Mouse (Mus musculus) kidney, embryonic 15.5 days (tissue): Measurements from ENCODE around the gene Pdgfa. TPM values are rescaled to one million over a fixed set of nuclear protein-coding genes. Genes with fewer than 3 reads are reported as not detected.

Experiments
- ATAC-seq: fragments of 200-750 bp; cut with Nextera tagmentation; replicated peaks from 2 replicates; pipeline ENCODE4 v1.8.0; 2017; ENCODE audit warnings: moderate TSS enrichment; ENCODE audit not compliant: low FRiP score
- H3K27ac ChIP-seq: fragments of 300-500 bp; sonication (generic); 2 replicates; pipeline ENCODE4 v1.5.1; 2015; ENCODE audit warnings: mild to moderate bottlenecking, inconsistent platforms
- H3K27me3 ChIP-seq: fragments of 300-500 bp; sonication (generic); 2 replicates; pipeline ENCODE4 v1.6.1; 2015; ENCODE audit warnings: inconsistent platforms
- H3K36me3 ChIP-seq: fragments of 300-500 bp; sonication (generic); 2 replicates; pipeline ENCODE4 v1.6.1; 2015; ENCODE audit warnings: inconsistent platforms
- H3K4me1 ChIP-seq: fragments of 300-500 bp; sonication (generic); 2 replicates; pipeline ENCODE4 v1.6.1; 2015; ENCODE audit warnings: inconsistent platforms
- H3K4me2 ChIP-seq: fragments of 300-500 bp; sonication (generic); 2 replicates; pipeline ENCODE4 v1.6.1; 2015; ENCODE audit warnings: moderate library complexity, mild to moderate bottlenecking, inconsistent platforms
- H3K4me3 ChIP-seq: fragments of 300-500 bp; sonication (generic); replicated peaks from 2 replicates; pipeline ENCODE4 v1.5.1; 2015; ENCODE audit warnings: mild to moderate bottlenecking, inconsistent platforms
- H3K9ac ChIP-seq: fragments of 300-500 bp; sonication (generic); 2 replicates; pipeline ENCODE4 v1.6.1; 2015; ENCODE audit warnings: mild to moderate bottlenecking, inconsistent platforms
- H3K9me3 ChIP-seq: fragments of 300-500 bp; sonication (generic); replicated peaks from 2 replicates; pipeline ENCODE4 v1.6.1; 2016; ENCODE audit warnings: inconsistent platforms
- WGBS: fragments of 180-500 bp; shearing (Covaris S2); methylation state at CpG from one replicate; pipeline ENCODE4 v1.1.7; 2015; ENCODE audit warnings: mixed read lengths; 5-methylcytosine and 5-hydroxymethylcytosine counted together
- polyA plus RNA-seq: library from polyadenylated mRNA; unstranded; fragments of >200 nt; fragmentation: Nextera tagmentation; extraction: Ambion mirVana; gene quantifications from 2 replicates; pipeline ENCODE4 v1.2.1, GENCODE M21; 2015

Pdgfa gene
- polyA plus RNA-seq, 1 experiment from 2014 or later = 55.7 TPM

DNA sequence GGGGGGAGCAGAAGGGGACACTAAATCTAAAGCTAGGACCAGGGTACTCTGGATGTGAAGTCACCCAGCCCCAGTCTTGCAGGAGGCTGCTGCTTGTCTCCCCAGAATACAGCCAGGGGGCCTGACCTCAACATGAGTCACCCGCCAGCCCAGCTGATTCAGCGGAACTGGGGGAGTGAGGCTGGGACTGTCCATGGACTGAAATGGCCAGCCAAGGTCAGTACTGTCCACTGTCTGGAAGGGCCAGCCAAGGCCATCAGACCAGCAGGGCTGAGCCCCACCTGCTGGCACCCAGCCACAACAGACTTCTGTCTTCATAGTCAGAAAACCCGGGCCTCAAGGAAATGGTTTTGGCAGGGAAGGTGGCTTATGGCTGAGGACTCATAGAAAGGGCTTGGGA is 17.9 kb upstream of the Pdgfa start:
- peaks cover 19% of the 10 kb centered on the region for H3K4me1 ChIP-seq
- WGBS = 36% methylated on average over 3 of the region's 3 CpGs
- ATAC-seq = peak; percentile 72

DNA sequence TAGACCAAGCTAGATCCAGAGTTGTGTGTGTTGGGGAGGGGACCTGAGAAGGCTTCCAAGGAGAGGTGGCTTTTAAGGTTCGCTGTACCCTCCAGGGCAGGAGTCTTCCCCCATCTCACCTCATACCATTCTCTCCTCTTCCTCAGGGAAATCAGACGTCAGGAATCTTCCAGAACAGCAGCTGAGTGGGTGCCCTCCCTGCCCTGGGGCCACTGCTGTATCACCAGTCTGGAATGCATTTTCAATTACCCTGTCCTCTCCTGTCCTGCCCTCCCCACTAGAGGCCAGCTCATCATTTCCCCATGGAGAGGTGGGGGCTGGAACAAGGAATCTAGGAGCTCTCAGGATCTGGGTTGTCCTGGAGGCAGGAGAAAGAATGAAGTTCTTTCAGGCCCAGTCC is 13.5 kb upstream of the Pdgfa start:
- no peak for ATAC-seq
- no peak overlapping the region for H3K4me3 ChIP-seq
- no peaks in the 10 kb centered on the region for H3K9me3 ChIP-seq
- H3K4me1 ChIP-seq = peaks cover 8% of the 10 kb centered on the region
- no peak overlapping the region for H3K9ac ChIP-seq
- no peaks in the 10 kb centered on the region for H3K36me3 ChIP-seq
- WGBS = 58% methylated on average over 2 of the region's 2 CpGs
- no peaks in the 10 kb centered on the region for H3K27me3 ChIP-seq
- no peak overlapping the region for H3K27ac ChIP-seq
- no peak overlapping the region for H3K4me2 ChIP-seq

More for the DNA sequence above, 17.9 kb upstream of the Pdgfa start:
- Histone ChIP-seq H3K9ac (peak overlapping the region; percentile 5; the same call in 1 of the 2 replicates), H3K4me2 (no peak overlapping the region), H3K27ac (no peak overlapping the region), H3K27me3 (no peaks in the 10 kb centered on the region), H3K36me3 (no peaks in the 10 kb centered on the region; the same call in 1 of the 2 replicates), H3K9me3 (no peaks in the 10 kb centered on the region), H3K4me3 (no peak overlapping the region)

DNA sequence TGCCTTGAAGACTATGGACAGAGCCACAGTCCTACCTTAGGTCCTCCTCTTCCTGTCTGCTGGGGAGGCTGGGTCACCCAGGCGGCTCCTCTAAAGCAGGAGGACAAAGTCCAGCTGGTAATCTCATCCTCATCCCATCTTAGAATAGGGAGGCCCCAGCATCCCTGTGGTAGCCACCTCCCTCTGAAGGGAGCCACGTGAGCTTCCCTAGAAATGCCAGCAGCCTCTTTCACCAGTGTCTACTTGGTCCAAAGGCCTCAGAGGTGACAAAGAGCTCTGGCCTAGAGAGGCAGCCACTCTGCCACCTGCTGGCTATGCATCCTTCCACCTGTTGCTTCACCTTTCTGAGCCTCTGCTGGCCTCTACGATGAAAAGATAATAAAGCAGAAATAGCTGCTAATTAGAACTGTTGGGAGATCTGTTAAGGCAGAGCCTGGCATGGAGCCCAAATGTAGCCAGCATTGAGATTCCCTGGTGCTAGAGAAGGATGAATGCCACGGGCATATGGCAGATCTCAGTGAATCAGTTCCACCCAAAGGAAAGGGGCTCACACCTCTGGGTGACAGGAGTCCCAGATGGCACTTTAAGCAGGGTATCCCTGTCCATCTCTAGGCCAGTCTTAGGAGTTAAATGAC is 10.1 kb upstream of the Pdgfa start:
- Histone ChIP-seq H3K4me2 (no peak overlapping the region), H3K27me3 (peaks cover 6% of the 10 kb centered on the region; the same call in 1 of the 2 replicates), H3K9ac (no peak overlapping the region), H3K36me3 (no peaks in the 10 kb centered on the region), H3K9me3 (0 out of 2 replicates have a peak, but pooled peaks cover under 1% of the 10 kb centered on the region), H3K4me1 (no peaks in the 10 kb centered on the region), H3K27ac (no peak overlapping the region), H3K4me3 (no peak overlapping the region)
- ATAC-seq = no peak
- 54% methylated on average over 4 of the region's 4 CpGs for WGBS

DNA sequence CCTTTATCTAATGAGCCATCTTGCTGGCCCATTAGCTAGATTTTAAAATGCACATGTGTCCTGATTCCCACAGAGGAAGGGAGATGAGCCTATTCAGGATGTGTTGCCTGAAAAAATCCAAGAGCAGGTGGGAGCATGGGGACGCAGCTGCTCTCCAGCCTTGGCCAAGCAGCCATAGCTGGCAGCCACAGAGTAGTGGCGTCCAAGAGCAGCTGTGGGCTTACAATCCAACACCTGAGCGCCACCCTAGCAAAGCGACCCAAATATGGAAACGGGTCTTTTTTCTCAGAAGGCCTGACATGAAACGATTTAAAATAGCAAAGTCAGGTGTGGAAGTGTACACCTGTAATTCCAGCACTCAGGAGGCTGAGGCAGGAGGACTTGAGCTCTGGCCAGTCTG is 7.4 kb upstream of the Pdgfa start:
- Histone ChIP-seq H3K4me3 (no peak overlapping the region), H3K36me3 (no peaks in the 10 kb centered on the region), H3K4me2 (no peak overlapping the region), H3K4me1 (peaks cover 3% of the 10 kb centered on the region), H3K27ac (no peak overlapping the region), H3K9ac (no peak overlapping the region), H3K9me3 (0 out of 2 replicates have a peak, but pooled peaks cover 4% of the 10 kb centered on the region), H3K27me3 (peaks cover 13% of the 10 kb centered on the region)
- 83% methylated on average over 6 of the region's 6 CpGs for WGBS
- ATAC-seq = no peak

DNA sequence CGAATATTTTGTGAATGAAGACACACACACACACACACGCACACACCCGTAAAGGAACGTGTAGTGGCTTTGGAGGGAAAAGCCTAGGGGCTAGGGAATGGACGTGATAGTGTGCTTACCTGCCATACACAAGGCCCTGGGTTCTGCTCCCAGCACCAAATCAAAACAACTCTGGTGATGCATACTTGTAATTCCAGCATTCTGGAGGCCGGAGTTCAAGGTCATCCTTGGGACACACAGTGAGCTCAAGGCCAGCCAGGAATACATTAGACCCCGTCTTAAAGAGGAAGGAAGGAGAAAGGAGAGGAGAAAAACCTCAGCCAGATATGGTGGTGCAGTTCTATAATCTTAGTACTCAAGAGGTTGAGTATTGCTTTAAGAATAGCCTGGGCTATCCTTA is 2.5 kb upstream of the Pdgfa start:
- 47% methylated on average over 7 of the region's 7 CpGs for WGBS
- H3K4me2 ChIP-seq = no peak overlapping the region
- no peaks in the 10 kb centered on the region for H3K36me3 ChIP-seq
- no peak for ATAC-seq
- H3K4me1 ChIP-seq = peaks cover 43% of the 10 kb centered on the region
- 0 out of 2 replicates have a peak, but pooled peaks cover 4% of the 10 kb centered on the region for H3K9me3 ChIP-seq
- H3K9ac ChIP-seq = no peak overlapping the region
- H3K27me3 ChIP-seq = peaks cover 49% of the 10 kb centered on the region
- H3K4me3 ChIP-seq = no peak overlapping the region
- H3K27ac ChIP-seq = no peak overlapping the region

DNA sequence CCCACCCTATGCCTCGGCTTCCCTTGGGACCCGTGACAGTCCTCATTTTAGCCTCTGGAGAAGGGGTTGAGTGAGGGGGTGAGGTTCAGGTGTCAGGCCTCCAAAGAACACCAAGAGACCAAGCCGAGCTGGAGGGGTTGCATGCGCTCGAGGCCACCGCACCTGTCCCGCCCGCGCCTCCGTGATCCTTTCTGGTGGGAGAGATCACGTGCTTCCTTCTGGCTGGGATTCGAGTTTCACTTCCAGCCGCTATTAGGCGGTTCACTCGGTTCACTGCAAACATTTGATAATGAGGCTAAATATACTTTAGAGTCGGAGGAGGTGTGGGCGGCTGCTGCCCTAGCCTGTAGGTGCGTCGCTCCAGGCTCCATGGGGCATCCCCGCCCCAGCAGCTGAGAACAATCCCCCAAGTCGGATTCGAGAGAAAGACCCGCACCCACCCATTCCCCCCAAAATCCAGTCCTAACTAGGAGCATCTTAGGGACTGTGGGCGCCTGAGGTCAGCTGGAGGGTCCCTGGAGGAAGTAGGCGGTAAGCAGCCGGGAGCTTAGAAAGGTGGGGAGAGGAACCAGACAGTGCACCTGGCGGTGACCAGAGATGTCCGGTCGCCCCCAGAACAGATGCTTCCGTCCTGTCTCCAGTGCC is 888 bp upstream of the Pdgfa start:
- 0 out of 2 replicates have a peak, but pooled peaks cover 4% of the 10 kb centered on the region for H3K9me3 ChIP-seq
- H3K36me3 ChIP-seq = no peaks in the 10 kb centered on the region
- peak overlapping the region; percentile 96 for H3K4me2 ChIP-seq
- peaks cover 56% of the 10 kb centered on the region for H3K4me1 ChIP-seq
- peak overlapping the region; percentile 74 for H3K4me3 ChIP-seq
- peak overlapping the region; percentile 17; the same call in 1 of the 2 replicates for H3K9ac ChIP-seq
- under 1% methylated on average over 30 of the region's 30 CpGs for WGBS
- no peak for ATAC-seq
- no peak overlapping the region for H3K27ac ChIP-seq
- H3K27me3 ChIP-seq = peaks cover 58% of the 10 kb centered on the region

DNA sequence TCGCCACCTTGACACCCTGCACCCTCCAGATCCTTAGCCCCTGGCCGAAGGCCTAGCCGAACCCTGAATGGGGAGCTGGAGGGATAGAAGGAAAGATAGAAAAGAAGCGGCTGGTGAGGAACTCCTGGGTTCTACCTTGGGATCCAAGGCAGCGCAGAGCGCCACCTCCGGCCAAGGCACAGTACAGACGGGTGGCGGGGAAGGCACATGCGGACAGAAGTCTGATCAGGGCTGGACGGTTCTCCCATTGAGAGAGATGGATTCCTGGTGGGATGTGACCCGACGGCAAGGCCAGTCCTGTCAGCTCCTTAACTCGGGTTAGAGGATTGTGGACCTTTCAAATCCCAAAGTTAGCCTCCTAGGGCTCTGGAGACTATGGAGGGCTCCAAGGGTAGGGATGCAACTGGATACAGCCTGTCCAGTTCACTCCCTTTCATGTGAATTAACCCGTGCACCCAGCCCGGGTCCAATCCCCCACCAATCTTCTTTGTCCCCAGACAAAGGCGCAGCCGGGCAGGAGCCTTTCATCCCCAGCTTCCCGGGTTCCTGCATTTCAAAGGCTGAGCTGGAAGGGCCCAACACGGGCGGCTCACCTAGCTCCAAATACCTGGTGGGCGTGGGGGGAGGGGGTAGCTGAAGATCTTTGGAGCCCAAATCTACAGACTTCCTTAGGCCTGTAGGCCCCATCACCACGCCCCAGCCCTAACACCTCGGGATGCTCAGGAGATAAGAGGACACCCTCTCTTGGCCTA is 672 bp downstream of the Pdgfa start:
- ATAC-seq = peak; percentile 0; the same call in 1 of the 2 replicates
- 9% methylated on average over 24 of the region's 24 CpGs for WGBS
- peaks cover 71% of the 10 kb centered on the region for H3K4me1 ChIP-seq

DNA sequence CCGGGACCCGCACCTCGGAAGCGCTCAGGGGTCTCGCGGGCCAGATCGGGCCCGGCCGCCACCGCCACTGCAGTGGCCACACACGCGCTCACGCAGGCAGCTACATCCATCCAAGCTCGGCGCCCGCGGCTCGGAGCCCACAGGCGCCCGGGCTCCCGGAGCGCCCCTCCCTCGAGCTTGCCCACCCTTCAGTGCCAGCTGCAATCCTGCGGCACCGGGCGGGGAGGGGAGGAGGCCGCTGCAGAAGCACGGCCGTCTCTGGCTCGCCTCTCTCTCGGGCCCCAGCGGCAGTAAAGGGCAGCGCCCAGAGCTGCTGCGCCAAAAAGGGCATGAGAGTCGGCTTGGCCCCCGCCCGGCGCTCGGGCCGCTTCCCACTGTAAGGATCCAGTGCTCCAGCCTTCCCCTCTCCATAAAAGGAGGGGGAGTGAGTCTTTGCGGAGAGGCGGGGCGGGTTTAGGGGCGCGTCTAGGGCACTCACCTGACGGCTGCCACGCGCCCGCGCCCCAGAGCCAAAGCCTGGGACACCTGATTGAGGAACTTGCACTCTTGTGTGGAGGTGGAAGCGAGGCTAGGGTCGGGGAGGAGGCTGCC is 1.4 kb downstream of the Pdgfa start:
- WGBS = under 1% methylated on average over 45 of the region's 52 CpGs
- peaks cover 78% of the 10 kb centered on the region for H3K4me1 ChIP-seq
- 0 out of 2 replicates have a peak, but pooled peaks cover 3% of the 10 kb centered on the region for H3K36me3 ChIP-seq
- H3K27me3 ChIP-seq = peaks cover 81% of the 10 kb centered on the region
- peak overlapping the region; percentile 79 for H3K9ac ChIP-seq
- peak overlapping the region; percentile 74 for H3K4me3 ChIP-seq
- H3K9me3 ChIP-seq = no peaks in the 10 kb centered on the region
- peak; percentile 29 for ATAC-seq
- H3K27ac ChIP-seq = peak overlapping the region; percentile 96
- H3K4me2 ChIP-seq = peak overlapping the region; percentile 96

More for the DNA sequence above, 672 bp downstream of the Pdgfa start:
- no peaks in the 10 kb centered on the region for H3K9me3 ChIP-seq
- H3K9ac ChIP-seq = peak overlapping the region; percentile 79
- H3K27me3 ChIP-seq = peaks cover 74% of the 10 kb centered on the region
- H3K27ac ChIP-seq = peak overlapping the region; percentile 96
- H3K4me2 ChIP-seq = peak overlapping the region; percentile 96
- H3K4me3 ChIP-seq = peak overlapping the region; percentile 74
- no peaks in the 10 kb centered on the region for H3K36me3 ChIP-seq

DNA sequence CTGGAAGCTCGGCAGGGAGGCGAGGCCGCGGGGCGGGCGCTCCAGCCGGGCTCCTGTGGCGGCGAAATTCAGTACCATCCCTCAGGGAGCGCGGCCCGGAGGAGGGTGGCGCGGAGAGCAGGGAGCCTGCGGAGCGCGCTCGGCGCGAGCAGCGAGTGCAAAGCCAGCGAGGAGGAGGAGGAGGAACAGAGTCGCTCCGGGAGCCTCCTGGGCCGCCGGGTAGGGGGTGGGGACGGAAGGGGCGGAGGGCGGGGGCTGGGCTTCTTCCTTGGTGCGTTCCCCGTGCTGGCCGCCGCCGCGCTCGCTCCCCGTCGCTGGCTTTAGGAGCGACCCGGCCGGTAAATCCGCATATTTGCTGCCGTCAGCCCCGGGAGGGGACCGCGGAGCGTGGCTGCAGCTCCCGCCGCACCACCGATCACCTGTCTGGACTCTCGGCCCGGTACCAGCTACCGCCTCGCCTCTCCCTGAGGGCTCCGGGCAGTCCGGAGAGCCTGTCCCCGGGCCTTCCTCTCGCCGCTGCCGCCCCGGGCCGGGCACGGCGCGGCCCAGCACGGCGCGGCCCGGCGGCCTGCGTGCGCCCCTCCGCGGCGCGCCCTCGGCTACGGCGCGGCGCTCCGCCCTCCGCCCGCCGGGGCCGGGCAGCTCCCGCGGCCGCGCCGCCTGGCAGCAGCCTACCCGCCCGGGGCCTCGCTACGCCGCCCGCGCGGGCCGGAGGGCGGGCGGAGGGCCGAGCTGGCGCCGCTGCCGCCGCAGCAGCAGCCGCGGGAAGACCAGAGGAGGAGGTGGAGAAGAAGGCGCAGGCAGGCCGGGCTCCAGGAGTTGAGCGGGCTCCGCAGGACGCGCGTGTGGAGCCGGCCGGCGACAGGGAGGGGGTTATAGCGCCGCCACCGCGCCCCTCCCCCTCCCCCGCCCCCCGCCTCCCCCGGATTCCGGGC is 2.1 kb downstream of the Pdgfa start:
- ATAC-seq = peak; percentile 63
- Histone ChIP-seq H3K9me3 (no peaks in the 10 kb centered on the region), H3K9ac (peak overlapping the region; percentile 79), H3K4me3 (peak overlapping the region; percentile 74), H3K27me3 (peaks cover 80% of the 10 kb centered on the region), H3K27ac (peak overlapping the region; percentile 96), H3K36me3 (0 out of 2 replicates have a peak, but pooled peaks cover 3% of the 10 kb centered on the region), H3K4me2 (peak overlapping the region; percentile 96), H3K4me1 (peaks cover 86% of the 10 kb centered on the region)
- under 1% methylated on average over 112 of the region's 127 CpGs for WGBS

DNA sequence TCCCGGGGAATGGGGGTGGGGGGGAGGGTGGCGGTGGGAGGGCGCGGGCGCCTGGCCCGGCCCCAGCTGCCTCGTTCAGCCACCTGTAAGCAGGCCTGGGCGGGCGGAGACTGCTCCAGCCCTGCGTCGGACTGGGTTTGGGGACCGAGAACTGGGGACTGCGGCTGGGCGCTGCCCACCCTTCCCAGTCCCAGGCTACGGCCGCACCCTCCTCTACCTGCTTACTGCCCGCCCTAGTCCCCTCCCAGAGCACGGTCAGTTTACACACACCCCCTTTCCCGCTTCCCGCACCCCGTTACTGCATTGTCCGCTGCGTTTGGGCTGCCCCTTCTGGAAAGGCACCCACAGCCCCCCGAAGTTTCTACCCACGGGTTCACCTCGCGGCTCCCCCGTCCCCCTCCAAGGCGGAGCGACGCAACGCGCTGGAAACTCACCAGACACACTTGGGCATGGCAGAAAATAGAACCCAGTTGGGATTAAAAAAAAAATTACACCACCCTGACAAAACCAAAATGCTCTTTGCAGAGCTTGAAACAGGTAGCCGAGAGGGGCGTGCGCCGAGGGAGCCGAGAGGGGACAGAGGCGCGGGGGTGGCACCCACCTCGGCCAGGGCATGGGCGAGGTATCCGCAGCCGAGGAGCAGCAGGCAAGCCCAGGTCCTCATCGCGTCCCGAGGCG is 2.9 kb downstream of the Pdgfa start:
- no peaks in the 10 kb centered on the region for H3K9me3 ChIP-seq
- peak; percentile 22 for ATAC-seq

More for the DNA sequence above, 2.9 kb downstream of the Pdgfa start:
- peaks cover 86% of the 10 kb centered on the region for H3K4me1 ChIP-seq
- peak overlapping the region; percentile 79 for H3K9ac ChIP-seq
- H3K4me3 ChIP-seq = peak overlapping the region; percentile 74
- H3K27me3 ChIP-seq = peaks cover 72% of the 10 kb centered on the region
- peak overlapping the region; percentile 96 for H3K4me2 ChIP-seq
- under 1% methylated on average over 48 of the region's 48 CpGs for WGBS
- 0 out of 2 replicates have a peak, but pooled peaks cover 3% of the 10 kb centered on the region for H3K36me3 ChIP-seq
- H3K27ac ChIP-seq = peak overlapping the region; percentile 96
